Comparison of ENCODE assay signal across 23 mouse cellular contexts in genomic region chr11:48939286-48939685, GRCm38 (mm10). TPM values are rescaled to one million over a fixed set of nuclear protein-coding genes. Genes with fewer than 3 reads are reported as not detected.
"Had no signal": no experiment of that assay in that cellular context is flagged by ENCODE, and none has a peak within 500 bp of the region (broad histone marks: within the 10 kb centered on the region; RNA-seq: fewer than 3 reads in every experiment).

No protein-coding gene starts in this region.

RNA-seq across cellular contexts. Expression of gene Gm5431, which starts 37.3 kb away (rescaled TPM):
- polyA plus RNA-seq: heart, embryonic 14.5 days; hindbrain, embryonic 12.5 days had no signal

RNA-seq across cellular contexts. Expression of gene Olfr56, which starts 39.4 kb away (rescaled TPM):
- polyA plus RNA-seq: heart, embryonic 10.5 days; heart, embryonic 11.5 days; heart, embryonic 12.5 days; heart, embryonic 13.5 days; heart, embryonic 14.5 days; heart, postnatal 0 days; hindbrain, embryonic 10.5 days; hindbrain, embryonic 12.5 days; hindbrain, embryonic 13.5 days; hindbrain, embryonic 14.5 days; hindbrain, embryonic 15.5 days; hindbrain, embryonic 16.5 days; hindbrain, postnatal 0 days; intestine, embryonic 14.5 days; intestine, embryonic 15.5 days; kidney, embryonic 14.5 days; kidney, embryonic 15.5 days; kidney, embryonic 16.5 days had no signal

RNA-seq across cellular contexts. Expression of gene 9930111J21Rik1, which starts 39.9 kb away (rescaled TPM):
- polyA plus RNA-seq: heart, embryonic 10.5 days; heart, embryonic 11.5 days; heart, embryonic 12.5 days had no signal

RNA-seq across cellular contexts. Expression of gene Gm12185, which starts 52.7 kb away (rescaled TPM):
- polyA plus RNA-seq: heart, embryonic 10.5 days; heart, embryonic 11.5 days; heart, embryonic 12.5 days; heart, embryonic 14.5 days; heart, embryonic 15.5 days; heart, postnatal 0 days; hindbrain, embryonic 10.5 days; hindbrain, embryonic 11.5 days; hindbrain, embryonic 12.5 days; hindbrain, embryonic 13.5 days; hindbrain, embryonic 14.5 days; hindbrain, embryonic 15.5 days; hindbrain, embryonic 16.5 days; hindbrain, postnatal 0 days; intestine, embryonic 15.5 days; intestine, embryonic 16.5 days; intestine, postnatal 0 days; kidney, embryonic 14.5 days; kidney, embryonic 15.5 days; kidney, embryonic 16.5 days; kidney, postnatal 0 days had no signal
